ENCODE assay signal across 11 mouse cellular contexts in genomic region chr13:21797163-21797562, GRCm38 (mm10). TPM values are rescaled to one million over a fixed set of nuclear protein-coding genes. Genes with fewer than 3 reads are reported as not detected.
"Had no signal": no experiment of that assay in that cellular context is flagged by ENCODE, and none has a peak within 500 bp of the region (broad histone marks: within the 10 kb centered on the region; RNA-seq: fewer than 3 reads in every experiment).

No protein-coding gene starts in this region.

RNA-seq across cellular contexts. Expression of gene Hist1h2bp, which starts 9.9 kb away (rescaled TPM):
- polyA plus RNA-seq: liver, adult 2 months; neural tube, embryonic 14.5 days had no signal

RNA-seq across cellular contexts. Expression of gene Hist1h2an, which starts 10.1 kb away (rescaled TPM):
- total RNA-seq: left cerebral cortex, postnatal 36 days had no signal
- polyA plus RNA-seq: liver, adult 2 months; midbrain, embryonic 13.5 days; midbrain, embryonic 16.5 days; neural tube, embryonic 14.5 days had no signal

RNA-seq across cellular contexts. Expression of gene Hist1h2ao, which starts 13.1 kb away (rescaled TPM):
- total RNA-seq: left cerebral cortex, postnatal 10 days had no signal
- polyA plus RNA-seq: limb, embryonic 14.5 days; liver, adult 2 months; lung, embryonic 15.5 days; midbrain, embryonic 13.5 days; midbrain, embryonic 16.5 days; neural tube, embryonic 11.5 days; neural tube, embryonic 14.5 days; stomach, embryonic 14.5 days; thymus, adult 2 months had no signal
